Mouse (Mus musculus) testis, adult 2 months (tissue): ENCODE data around the gene Wdr34. TPM values are rescaled to one million over a fixed set of nuclear protein-coding genes. Genes with fewer than 3 reads are reported as not detected.

Experiments
- H3K27ac ChIP-seq: fragments of 200-500 bp; 2 replicates; pipeline ENCODE4 v1.5.1; 2012; ENCODE audit warnings: low read depth, low read length; ENCODE audit not compliant: control insufficient read depth, insufficient read depth
- H3K27me3 ChIP-seq: fragments of 200-500 bp; 2 replicates; pipeline ENCODE4 v1.6.1; 2012; ENCODE audit warnings: mild to moderate bottlenecking, low read length, moderate library complexity; ENCODE audit not compliant: control insufficient read depth, insufficient read depth
- H3K36me3 ChIP-seq: fragments of 200-500 bp; 2 replicates; pipeline ENCODE4 v1.6.1; 2012; ENCODE audit warnings: mild to moderate bottlenecking, low read length; ENCODE audit not compliant: control insufficient read depth, insufficient read depth
- H3K4me1 ChIP-seq: fragments of 200-500 bp; 2 replicates; pipeline ENCODE4 v1.6.1; 2012; ENCODE audit warnings: low read length; ENCODE audit not compliant: control insufficient read depth, insufficient read depth
- H3K4me3 ChIP-seq: fragments of 200-500 bp; 2 replicates; pipeline ENCODE4 v1.5.1; 2012; ENCODE audit warnings: low read depth, mild to moderate bottlenecking, low read length, moderate library complexity, mixed read lengths; ENCODE audit not compliant: control insufficient read depth
- CTCF ChIP-seq: fragments of 200-500 bp; IDR thresholded peaks from 2 replicates; pipeline ENCODE4 v1.5.1; 2012; ENCODE audit warnings: low read depth, mild to moderate bottlenecking, inconsistent platforms, low read length, moderate library complexity; ENCODE audit not compliant: control insufficient read depth, insufficient read depth, insufficient replicate concordance
- POLR2A ChIP-seq: fragments of 200-500 bp; IDR thresholded peaks from 2 replicates; pipeline ENCODE4 v1.6.1; 2012; ENCODE audit warnings: low read depth, mild to moderate bottlenecking, inconsistent platforms, low read length, moderate library complexity; ENCODE audit not compliant: control insufficient read depth
- polyA plus RNA-seq: library from polyadenylated mRNA; depleted of rRNA; stranded (reverse); fragments of >200 nt; gene quantifications from 2 replicates; pipeline ENCODE4 v1.2.3, GENCODE M21; 2012

The Wdr34 gene
- polyA plus RNA-seq, 1 experiment: 77.0 TPM

DNA sequence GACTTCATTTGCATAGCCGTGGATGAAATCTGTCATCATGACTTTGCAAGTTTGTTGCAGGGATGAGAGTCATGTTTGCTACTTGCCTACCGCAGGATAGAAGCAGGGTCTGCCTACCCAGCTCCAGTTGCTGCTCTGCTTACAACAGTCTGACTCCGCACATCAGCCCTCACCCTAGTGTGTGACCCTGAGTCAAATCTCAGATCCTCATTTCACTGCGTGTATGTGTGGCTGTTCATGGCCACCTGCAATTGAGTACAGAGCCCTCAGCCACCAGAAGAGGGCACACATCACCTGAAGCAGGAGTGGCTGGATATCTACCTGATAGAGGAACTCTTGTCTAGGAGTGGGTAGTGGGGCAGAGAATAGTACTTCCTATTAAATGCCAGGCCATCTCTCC, 38.6 kb upstream of the Wdr34 start:
- peaks cover 6% of the 10 kb centered on the region for H3K4me1 ChIP-seq
- H3K27me3 ChIP-seq: no peaks in the 10 kb centered on the region
- TF ChIP-seq POLR2A (no peak), CTCF (no peak)
- no peak overlapping the region for H3K27ac ChIP-seq
- H3K36me3 ChIP-seq: no peaks in the 10 kb centered on the region
- no peak overlapping the region for H3K4me3 ChIP-seq

GRCm38 (mm10) chr2:30084632-30085031, 36.0 kb upstream of the Wdr34 start:
- Histone ChIP-seq H3K4me1 (peaks cover 6% of the 10 kb centered on the region), H3K4me3 (no peak overlapping the region)

GRCm38 (mm10) chr2:30084113-30084512, 35.4 kb upstream of the Wdr34 start:
- no peak for TF ChIP-seq POLR2A
- TF ChIP-seq CTCF: no peak
- no peak overlapping the region for H3K4me3 ChIP-seq
- peaks cover 6% of the 10 kb centered on the region for H3K4me1 ChIP-seq
- no peaks in the 10 kb centered on the region for H3K27me3 ChIP-seq
- no peak overlapping the region for H3K27ac ChIP-seq
- no peaks in the 10 kb centered on the region for H3K36me3 ChIP-seq

More at GRCm38 (mm10) chr2:30084632-30085031, 36.0 kb upstream of the Wdr34 start:
- no peaks in the 10 kb centered on the region for H3K36me3 ChIP-seq
- H3K27me3 ChIP-seq: no peaks in the 10 kb centered on the region
- no peak for TF ChIP-seq POLR2A
- TF ChIP-seq CTCF: no peak
- no peak overlapping the region for H3K27ac ChIP-seq

DNA sequence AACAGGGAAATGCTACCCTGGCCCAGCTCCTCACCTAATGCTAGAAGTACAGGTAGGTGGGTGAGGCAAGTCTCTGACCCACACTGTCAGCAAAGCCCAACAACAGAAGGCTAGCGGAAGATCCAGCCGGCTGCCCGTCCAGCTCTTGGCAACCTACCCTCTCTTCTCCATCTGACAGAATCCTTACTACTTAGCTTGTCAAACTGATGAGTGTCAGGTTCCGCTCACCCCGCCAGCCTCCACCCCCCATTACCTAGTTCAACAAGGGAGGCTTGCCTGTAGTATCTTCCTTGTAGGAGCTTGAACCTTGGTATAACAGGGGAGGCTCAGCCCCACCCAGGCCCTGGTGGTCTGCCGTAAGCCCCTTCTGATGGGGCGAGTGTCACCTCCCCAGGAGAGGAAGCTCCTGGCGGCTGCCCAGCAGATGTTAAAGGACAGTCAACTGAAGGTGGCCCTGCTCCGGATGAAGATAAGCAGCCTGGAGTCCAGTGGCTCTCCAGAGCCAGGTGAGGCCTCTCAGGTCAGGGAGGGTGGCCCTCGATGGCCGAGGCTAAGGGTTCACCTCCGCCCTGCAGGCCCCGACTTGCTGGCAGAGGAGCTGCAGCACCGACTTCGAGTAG, 31.6 kb upstream of the Wdr34 start:
- Histone ChIP-seq H3K4me1 (peaks cover 21% of the 10 kb centered on the region), H3K4me3 (no peak overlapping the region), H3K27me3 (no peaks in the 10 kb centered on the region), H3K27ac (peak overlapping the region; percentile 43; the same call in 1 of the 2 replicates), H3K36me3 (no peaks in the 10 kb centered on the region)
- no peak for TF ChIP-seq CTCF
- TF ChIP-seq POLR2A: no peak

GRCm38 (mm10) chr2:30078760-30079159, 30.1 kb upstream of the Wdr34 start:
- Histone ChIP-seq H3K27ac (peak overlapping the region; percentile 68; the same call in 1 of the 2 replicates), H3K4me1 (peaks cover 15% of the 10 kb centered on the region), H3K36me3 (no peaks in the 10 kb centered on the region), H3K27me3 (no peaks in the 10 kb centered on the region), H3K4me3 (no peak overlapping the region)
- TF ChIP-seq POLR2A (no peak), CTCF (no peak)

DNA sequence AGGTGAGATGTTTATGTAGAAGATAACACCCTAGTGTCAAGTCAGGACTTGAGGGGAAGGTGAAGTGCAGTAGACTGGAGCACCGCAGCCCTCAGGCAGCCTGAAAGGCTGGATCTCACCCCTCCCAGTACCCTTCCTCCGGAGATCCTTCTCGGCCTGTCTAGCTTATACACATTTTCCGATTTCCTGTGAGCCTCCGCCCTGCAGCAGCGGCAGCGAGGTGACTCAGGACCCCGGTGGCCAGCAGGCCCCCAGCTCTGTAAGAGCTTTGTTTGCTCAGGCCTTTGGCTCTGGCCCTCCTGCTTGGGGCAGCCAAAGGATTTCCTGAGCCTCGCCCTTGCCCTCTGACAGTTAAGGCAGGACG, 29.6 kb upstream of the Wdr34 start:
- no peak overlapping the region for H3K4me3 ChIP-seq
- H3K36me3 ChIP-seq: no peaks in the 10 kb centered on the region
- H3K4me1 ChIP-seq: peaks cover 15% of the 10 kb centered on the region
- TF ChIP-seq CTCF: no peak
- TF ChIP-seq POLR2A: no peak
- no peaks in the 10 kb centered on the region for H3K27me3 ChIP-seq
- H3K27ac ChIP-seq: peak overlapping the region; percentile 68

GRCm38 (mm10) chr2:30077502-30078348, 29.0 kb upstream of the Wdr34 start, which contains the start of gene Pkn3:
TSS of gene Pkn3 (plus strand) at chr2:30077684.
- Histone ChIP-seq H3K36me3 (no peaks in the 10 kb centered on the region), H3K27me3 (no peaks in the 10 kb centered on the region), H3K27ac (peak within 1 kb of the TSS; percentile 70), H3K4me3 (peak within 1 kb of the TSS; percentile 69), H3K4me1 (peaks cover 15% of the 10 kb centered on the region)
- TF ChIP-seq CTCF (peak; percentile 96), POLR2A (no peak)

DNA sequence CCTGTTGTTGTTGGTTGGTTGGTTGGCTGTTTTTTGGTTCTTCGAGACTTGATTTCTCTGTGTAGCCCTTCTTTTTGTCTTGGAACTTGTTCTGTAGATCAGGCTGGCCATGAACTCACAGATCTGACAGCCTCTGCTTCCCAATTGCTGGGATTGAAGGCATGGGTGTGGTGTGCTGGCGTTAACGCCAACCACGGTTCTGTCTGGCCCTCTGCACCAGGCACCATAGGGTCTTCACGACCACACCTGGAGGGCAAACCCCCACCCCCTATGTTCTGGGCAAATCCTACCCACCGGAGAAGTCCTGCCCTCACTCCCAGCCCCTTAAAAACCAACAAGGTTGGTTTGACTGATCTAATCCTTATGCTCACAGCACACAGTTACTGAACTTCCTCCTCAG, 28.3 kb upstream of the Wdr34 start:
- Histone ChIP-seq H3K4me1 (peaks cover 15% of the 10 kb centered on the region), H3K4me3 (peak overlapping the region; percentile 69), H3K36me3 (no peaks in the 10 kb centered on the region), H3K27me3 (no peaks in the 10 kb centered on the region), H3K27ac (peak overlapping the region; percentile 70)
- TF ChIP-seq CTCF: no peak
- TF ChIP-seq POLR2A: no peak
